Mouse (Mus musculus): ENCODE results near the gene Med25.

The Med25 gene

GRCm38 (mm10) chr7:44892276-44892921, at the start of gene Med25:
TSS of gene Med25 (minus strand) at chr7:44892712.
- DNase-seq, result peak; percentile 91

- no peak for DNase-seq
Measured at GRCm38 (mm10) chr7:44938680-44939079, 46.2 kb upstream of the Med25 start.

GRCm38 (mm10) chr7:44929204-44930151, 37.0 kb upstream of the Med25 start, which contains the start of gene Ap2a1:
TSS of gene Ap2a1 (minus strand) at chr7:44929496.
- DNase-seq, result peak; percentile 100

GRCm38 (mm10) chr7:44928570-44928969, 36.1 kb upstream of the Med25 start:
- DNase-seq, result peak; percentile 48

GRCm38 (mm10) chr7:44925468-44925867, 33.0 kb upstream of the Med25 start:
- peak; percentile 39 for DNase-seq

- peak; percentile 67 for DNase-seq
Measured at GRCm38 (mm10) chr7:44922530-44922929, 30.0 kb upstream of the Med25 start.

DNA sequence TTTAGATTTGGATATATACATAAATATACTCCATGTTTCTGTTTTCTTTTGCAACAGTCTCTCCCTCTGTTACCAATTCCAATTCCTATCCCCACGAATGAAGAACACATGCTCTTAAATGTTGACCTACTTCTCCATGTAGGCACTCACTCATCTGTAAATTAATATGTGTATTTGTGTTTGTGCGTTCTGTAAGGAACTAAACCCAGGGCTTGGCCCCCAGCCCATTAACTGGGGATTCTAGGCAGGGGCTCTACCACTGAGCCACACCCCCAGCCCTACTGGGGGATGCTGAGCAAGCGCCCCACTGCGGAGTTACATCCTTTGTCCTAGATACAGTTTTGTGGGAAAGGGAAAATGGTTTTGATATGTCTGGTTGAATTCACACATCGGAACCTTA, 26.6 kb upstream of the Med25 start:
- no peak for DNase-seq

DNA sequence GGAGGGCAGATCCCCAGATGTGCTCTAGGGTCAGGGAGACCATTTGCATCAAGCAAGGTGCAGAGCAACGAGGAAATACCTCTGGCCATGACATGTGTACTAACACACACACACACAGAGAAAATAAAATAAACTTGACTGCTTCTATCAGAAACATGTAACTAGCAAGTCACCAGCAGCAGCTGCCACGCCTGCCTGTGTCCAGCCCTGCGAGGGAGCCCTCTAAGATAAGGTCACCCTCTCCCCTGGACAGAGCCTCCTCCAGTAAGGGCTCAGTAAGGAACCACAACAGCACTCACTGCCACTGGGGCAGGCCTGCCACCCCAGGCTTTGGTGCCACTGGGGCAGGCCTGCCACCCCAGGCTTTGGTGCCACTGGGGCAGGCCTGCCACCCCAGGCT, 25.7 kb upstream of the Med25 start:
- peak; percentile 66 for DNase-seq

- no peak for DNase-seq
Measured at GRCm38 (mm10) chr7:44916881-44917280, 24.4 kb upstream of the Med25 start.

- DNase-seq, result no peak
Measured at GRCm38 (mm10) chr7:44916191-44916590, 23.7 kb upstream of the Med25 start.

DNA sequence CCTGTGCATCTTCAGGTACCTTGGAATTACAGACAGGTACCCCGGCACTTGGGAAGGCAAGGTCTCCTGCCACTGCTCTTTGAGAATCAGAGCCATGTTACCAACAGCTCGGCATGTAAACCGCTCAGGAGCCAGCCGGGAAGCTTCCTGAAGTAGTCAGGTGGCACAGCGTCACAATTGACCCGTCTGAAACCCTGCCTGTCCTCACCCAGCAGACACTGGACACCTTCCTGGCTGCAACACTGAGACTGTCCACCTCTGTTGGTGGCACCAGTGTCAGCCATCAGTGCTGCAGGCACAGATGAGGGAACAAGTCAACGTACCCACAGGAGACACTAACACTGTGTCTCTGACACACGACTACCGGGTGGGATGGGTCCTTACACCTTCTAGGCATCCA, 22.8 kb upstream of the Med25 start:
- no peak for DNase-seq

DNA sequence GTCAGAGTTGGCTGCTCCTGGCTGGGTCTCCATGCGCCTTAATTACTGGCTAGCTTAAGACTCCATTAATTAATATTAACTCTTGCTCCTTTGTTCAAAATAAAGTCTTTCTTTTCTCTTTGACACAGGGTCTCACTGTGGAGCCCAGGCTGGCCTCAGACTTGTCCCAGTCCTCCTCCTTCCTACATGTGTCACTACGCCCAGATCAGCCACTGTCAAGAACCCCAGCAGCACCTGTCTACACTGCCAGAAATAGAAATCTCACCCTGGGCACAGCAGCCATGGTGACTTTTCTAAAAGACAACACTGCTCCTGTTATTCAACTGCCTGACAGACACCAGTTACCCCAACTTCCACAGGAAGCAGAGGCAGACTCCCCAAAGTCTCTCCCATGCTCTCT, 21.9 kb upstream of the Med25 start:
- DNase-seq, result no peak

DNA sequence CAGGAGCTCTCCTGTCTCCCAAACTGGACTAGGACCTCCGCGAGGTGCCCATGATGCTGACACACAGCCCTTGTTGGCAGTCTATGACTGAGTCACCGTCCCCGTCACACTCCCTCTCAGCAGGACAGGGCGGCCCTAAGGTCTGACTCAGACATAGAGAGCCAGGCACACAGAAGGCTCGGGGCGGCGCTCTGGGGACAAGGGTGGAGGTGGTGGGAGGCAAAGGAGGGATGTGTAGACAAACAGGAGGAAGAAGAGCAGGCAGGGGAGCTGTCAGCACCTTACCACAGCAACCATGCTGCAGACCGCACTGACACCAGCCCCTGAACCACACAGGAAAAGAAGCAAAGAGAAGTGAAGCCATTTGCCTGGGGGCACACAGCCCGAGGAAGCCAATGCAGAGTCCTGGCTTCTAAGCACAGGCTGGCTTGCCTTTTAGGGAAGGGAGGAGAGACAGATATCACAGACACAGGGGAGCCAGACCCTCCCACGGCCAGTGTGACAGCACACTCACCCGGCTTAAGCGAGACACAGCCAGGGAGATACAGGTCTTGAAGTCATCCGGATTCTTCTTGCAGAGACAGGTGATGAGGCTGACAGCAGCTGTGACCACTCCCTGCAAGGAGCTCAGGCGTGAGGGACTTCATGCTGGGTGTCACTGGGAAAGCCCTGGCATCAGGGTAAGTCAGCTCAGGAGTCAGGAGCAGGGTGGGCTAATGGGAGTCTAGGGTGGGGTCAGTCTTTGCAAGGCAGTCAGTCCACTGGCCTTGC, 16.4 kb upstream of the Med25 start:
- DNase-seq, result no peak

- no peak for DNase-seq
Measured at GRCm38 (mm10) chr7:44905430-44905829, 12.9 kb upstream of the Med25 start.

DNA sequence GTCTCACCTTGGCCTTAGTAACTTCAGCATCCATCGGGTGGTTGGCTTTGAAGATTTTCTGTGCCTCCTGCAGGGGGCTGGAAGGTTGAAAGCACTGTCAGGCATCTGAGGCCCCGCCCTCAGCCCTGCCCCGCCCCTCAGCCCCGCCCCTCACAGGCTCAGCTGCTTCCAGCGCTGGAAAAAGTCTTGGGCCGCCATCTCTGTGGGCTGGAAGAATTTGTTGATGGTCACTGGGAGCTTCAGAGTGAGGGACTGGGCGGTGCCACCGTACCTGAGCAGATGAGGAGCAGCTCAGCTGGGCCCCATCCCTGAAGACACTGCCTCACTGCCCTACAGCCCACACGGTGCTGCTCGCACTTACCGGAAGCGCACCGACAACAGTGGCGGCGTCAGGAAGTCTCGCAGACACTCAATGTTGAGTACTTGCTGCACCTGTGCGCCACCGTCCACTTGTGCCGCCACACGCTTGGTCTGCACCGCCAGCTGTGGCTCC, 8.8 kb upstream of the Med25 start:
- peak; percentile 83 for DNase-seq

- DNase-seq, result no peak
Measured at GRCm38 (mm10) chr7:44900632-44901031, 8.1 kb upstream of the Med25 start.

- peak; percentile 79 for DNase-seq
Measured at GRCm38 (mm10) chr7:44898607-44899006, 6.1 kb upstream of the Med25 start.

- no peak for DNase-seq
Measured at GRCm38 (mm10) chr7:44896499-44896898, 4.0 kb upstream of the Med25 start.

- peak; percentile 82 for DNase-seq
Measured at GRCm38 (mm10) chr7:44895593-44896434, 3.3 kb upstream of the Med25 start, which contains the start of gene Fuz. TSS of gene Fuz (plus strand) at chr7:44896079.

- DNase-seq, result no peak
Measured at GRCm38 (mm10) chr7:44895206-44895592, 2.7 kb upstream of the Med25 start.

DNA sequence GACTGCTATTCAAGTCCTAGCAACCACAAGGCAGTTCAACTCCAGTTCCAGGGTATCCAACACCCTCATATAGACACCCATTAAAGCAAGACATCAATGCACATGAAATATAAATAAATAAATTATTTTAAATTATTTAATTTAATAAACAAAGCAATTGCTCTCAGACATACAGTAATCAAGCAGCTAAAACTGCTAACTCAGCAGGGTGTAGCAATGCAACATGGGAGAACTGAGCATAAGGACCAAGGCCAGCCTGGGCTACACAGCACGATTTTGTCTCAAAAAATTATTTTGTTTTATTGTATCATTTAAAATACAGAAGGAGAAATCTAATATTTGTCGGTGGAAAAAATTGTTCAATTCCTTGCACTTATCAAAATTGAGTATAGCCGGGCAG, 1.7 kb upstream of the Med25 start:
- DNase-seq, result no peak

- no peak for DNase-seq
Measured at GRCm38 (mm10) chr7:44893197-44893596, 685 bp upstream of the Med25 start.

All from liver (tissue).